ENCODE assay signal across 9 mouse cellular contexts in the genomic region with DNA sequence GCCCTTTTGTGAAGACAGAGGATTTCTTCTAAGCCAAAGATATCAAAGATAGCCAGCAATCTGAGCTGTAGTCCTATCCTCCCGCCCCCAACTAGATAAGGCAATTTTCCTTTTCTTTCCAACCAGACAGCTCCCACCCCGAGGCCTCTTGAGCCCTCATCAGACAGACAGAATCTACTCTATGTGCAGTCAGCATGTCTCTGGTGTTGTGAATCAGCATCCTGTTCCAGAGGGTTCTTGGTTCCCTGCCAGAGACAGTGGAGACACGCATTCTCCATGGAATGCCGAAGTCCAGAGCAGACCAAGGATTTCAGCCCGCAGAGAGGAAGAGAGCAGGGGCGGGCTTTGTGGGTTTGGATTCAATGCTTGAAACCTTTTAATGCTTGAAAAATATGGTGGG. TPM values are rescaled to one million over a fixed set of nuclear protein-coding genes. Genes with fewer than 3 reads are reported as not detected.
DNase-seq lines count a peak whose midpoint lies in the region; ATAC-seq lines count a peak whose summit lies in the region.
"Had no signal": no experiment of that assay in that cellular context is flagged by ENCODE, and none has a peak within 500 bp of the region (broad histone marks: within the 10 kb centered on the region; RNA-seq: fewer than 3 reads in every experiment).

No protein-coding gene starts in this region.

- intact Hi-C loops in gastrocnemius, postnatal 36 days (cut with DNase I): no loop called here

- H3K4me1 ChIP-seq in midbrain, embryonic 14.5 days (ENCODE audit: control insufficient read depth, insufficient read depth, low read length): peaks cover 13% of the 10 kb centered on the region
- peaks cover 32% of the 10 kb centered on the region for H3K4me1 ChIP-seq in midbrain, embryonic 13.5 days (replicated peaks)
- H3K4me1 ChIP-seq in kidney, embryonic 14.5 days (ENCODE audit: control insufficient read depth, insufficient read depth, low read length): peaks cover 53% of the 10 kb centered on the region

- peak; percentile 39 for DNase-seq in midbrain, embryonic 14.5 days
- peak; percentile 29 to 79 for DNase-seq in gastrocnemius, postnatal 36 days
- peak; percentile 40 for DNase-seq in ovary, postnatal 36 days (ENCODE audit: low spot score)
- no peak for DNase-seq in frontal cortex, postnatal 36 days (ENCODE audit: low spot score in 2 of 2)
- no peak for DNase-seq in layer of hippocampus, postnatal 10 days (ENCODE audit: low spot score in 2 of 2)

- H3K9me3 ChIP-seq in midbrain, embryonic 14.5 days (ENCODE audit: control insufficient read depth, low read length): no peaks in the 10 kb centered on the region
- no peaks in the 10 kb centered on the region for H3K9me3 ChIP-seq in midbrain, embryonic 13.5 days
- H3K9me3 ChIP-seq in kidney, embryonic 14.5 days (ENCODE audit: control insufficient read depth, low read length): no peaks in the 10 kb centered on the region
- H3K9me3 ChIP-seq: G1E had no signal

- WGBS in midbrain, embryonic 14.5 days: 91% methylated on average over 6 of the region's 6 CpGs
- WGBS in midbrain, embryonic 13.5 days: 85% methylated on average over 6 of the region's 6 CpGs
- WGBS in kidney, embryonic 14.5 days: 60% methylated on average over 6 of the region's 6 CpGs

- H3K27ac ChIP-seq in midbrain, embryonic 14.5 days (replicated peaks; ENCODE audit: low read depth, low read length): no peak overlapping the region
- H3K27ac ChIP-seq in midbrain, embryonic 13.5 days: no peak overlapping the region
- peak overlapping the region; percentile 47; the same call in 1 of the 2 replicates for H3K27ac ChIP-seq in kidney, embryonic 14.5 days (ENCODE audit: low read depth, low read length)

- no peaks in the 10 kb centered on the region for H3K36me3 ChIP-seq in midbrain, embryonic 14.5 days (ENCODE audit: control insufficient read depth, insufficient read depth, low read length)
- H3K36me3 ChIP-seq in midbrain, embryonic 13.5 days: no peaks in the 10 kb centered on the region
- peaks cover 23% of the 10 kb centered on the region for H3K36me3 ChIP-seq in kidney, embryonic 14.5 days (ENCODE audit: control insufficient read depth, insufficient read depth, low read length)

- H3K27me3 ChIP-seq in midbrain, embryonic 14.5 days (ENCODE audit: control insufficient read depth, insufficient read depth, low read length): no peaks in the 10 kb centered on the region
- peaks cover 4% of the 10 kb centered on the region; the same call in 1 of the 2 replicates for H3K27me3 ChIP-seq in midbrain, embryonic 13.5 days
- no peaks in the 10 kb centered on the region for H3K27me3 ChIP-seq in kidney, embryonic 14.5 days (ENCODE audit: control insufficient read depth, insufficient read depth, low read length)

- no peak overlapping the region for H3K4me2 ChIP-seq in midbrain, embryonic 14.5 days (ENCODE audit: low read length)
- no peak overlapping the region for H3K4me2 ChIP-seq in midbrain, embryonic 13.5 days (replicated peaks)
- H3K4me2 ChIP-seq in kidney, embryonic 14.5 days (replicated peaks; ENCODE audit: low read depth, low read length): no peak overlapping the region

- H3K4me3 ChIP-seq in midbrain, embryonic 14.5 days (replicated peaks; ENCODE audit: low read depth, low read length): no peak overlapping the region
- H3K4me3 ChIP-seq in midbrain, embryonic 13.5 days (replicated peaks): no peak overlapping the region
- H3K4me3 ChIP-seq in kidney, embryonic 14.5 days (ENCODE audit: low read length): no peak overlapping the region

- H3K9ac ChIP-seq in midbrain, embryonic 14.5 days (replicated peaks; ENCODE audit: low read length): no peak overlapping the region
- no peak overlapping the region for H3K9ac ChIP-seq in midbrain, embryonic 13.5 days (replicated peaks)
- H3K9ac ChIP-seq in kidney, embryonic 14.5 days (ENCODE audit: low read depth, low read length): no peak overlapping the region

- no peak for ATAC-seq in midbrain, embryonic 14.5 days (ENCODE audit: low FRiP score, low TSS enrichment)
- no peak for ATAC-seq in midbrain, embryonic 13.5 days
- ATAC-seq in kidney, embryonic 14.5 days (ENCODE audit: low FRiP score, low TSS enrichment): no peak
- no peak for ATAC-seq in CD4-positive, CD25-positive, alpha-beta regulatory T cell, adult 4 months

RNA-seq across cellular contexts. Expression of gene Anxa2, which starts 19.3 kb away (rescaled TPM):
- polyA plus RNA-seq in midbrain, embryonic 14.5 days (2014; fragmentation: Nextera tagmentation; extraction: Ambion mirVana): 48.8 and 105 TPM in 2 replicates
- 96.0 and 115 TPM in 2 replicates for polyA plus RNA-seq in midbrain, embryonic 13.5 days (2015; fragmentation: Nextera tagmentation; extraction: Ambion mirVana)
- total RNA-seq in gastrocnemius, postnatal 36 days (2021): 10 to 100 TPM; 34.1 to 50.4 TPM
- polyA plus RNA-seq in kidney, embryonic 14.5 days (2014; fragmentation: Nextera tagmentation; extraction: Ambion mirVana): 463 and 482 TPM in 2 replicates
- polyA plus RNA-seq in CD4-positive, CD25-positive, alpha-beta regulatory T cell, adult 4 months (2017; shearing (Covaris generic)): 100 to 1,000 TPM in 1 of 2 experiments, 10 to 100 TPM in 1; 95.7 to 127 TPM
- total RNA-seq in layer of hippocampus, postnatal 10 days (2021): 10 to 100 TPM; 17.7 to 19.2 TPM

Comparison
In these comparisons a context has a peak if more than half of its experiments do, and no peak if none do; other contexts are left out.
1. DNase-seq: peak in midbrain, embryonic 14.5 days (single experiment), gastrocnemius, postnatal 36 days (2 of 2) and ovary, postnatal 36 days (single experiment); none in frontal cortex, postnatal 36 days (0 of 2) and layer of hippocampus, postnatal 10 days (0 of 2).